Mouse (Mus musculus): ENCODE results near the gene Fam151a.
A peak's percentile ranks its signal among the peaks of the same experiment; 100 is the strongest.
"Not testable (repeated sequence)": the region's sequence is repeated elsewhere in the genome, so short reads cannot be mapped to it uniquely, and the experiment has no call there.

Gene Fam151a

GRCm38 (mm10) chr4:106776998-106777397, 43.3 kb downstream of the Fam151a start:
- no peak for DNase-seq (ENCODE audit: low read depth)

GRCm38 (mm10) chr4:106778116-106778788, 44.6 kb downstream of the Fam151a start:
- DNase-seq (ENCODE audit: low read depth): peak; percentile 100

GRCm38 (mm10) chr4:106780045-106780444, 46.4 kb downstream of the Fam151a start:
- DNase-seq (ENCODE audit: low read depth): peak; percentile 86

- DNase-seq (ENCODE audit: low read depth): peak; percentile 56
Measured at GRCm38 (mm10) chr4:106783137-106783536, 49.4 kb downstream of the Fam151a start.

- DNase-seq (ENCODE audit: low read depth): no peak
Measured at GRCm38 (mm10) chr4:106784806-106785205, 51.1 kb downstream of the Fam151a start.

GRCm38 (mm10) chr4:106785345-106785744, 51.7 kb downstream of the Fam151a start:
- no peak for DNase-seq (ENCODE audit: low read depth)

GRCm38 (mm10) chr4:106785753-106786540, 52.3 kb downstream of the Fam151a start:
- peak; percentile 66 for DNase-seq (ENCODE audit: low read depth)

- DNase-seq (ENCODE audit: low read depth): peak; percentile 80
Measured at GRCm38 (mm10) chr4:106787830-106788229, 54.1 kb downstream of the Fam151a start.

GRCm38 (mm10) chr4:106788627-106789026, 54.9 kb downstream of the Fam151a start:
- no peak for DNase-seq (ENCODE audit: low read depth)

- DNase-seq (ENCODE audit: low read depth): peak; percentile 65
Measured at GRCm38 (mm10) chr4:106789705-106790104, 56.0 kb downstream of the Fam151a start.

- DNase-seq (ENCODE audit: low read depth): not testable (repeated sequence)
Measured at GRCm38 (mm10) chr4:106790218-106790617, 56.5 kb downstream of the Fam151a start.

- no peak for DNase-seq (ENCODE audit: low read depth)
Measured at GRCm38 (mm10) chr4:106790938-106791337, 57.2 kb downstream of the Fam151a start.

GRCm38 (mm10) chr4:106792276-106792675, 58.6 kb downstream of the Fam151a start:
- DNase-seq (ENCODE audit: low read depth): no peak

GRCm38 (mm10) chr4:106793826-106794225, 60.1 kb downstream of the Fam151a start:
- not testable (repeated sequence) for DNase-seq (ENCODE audit: low read depth)

GRCm38 (mm10) chr4:106794247-106794646, 60.6 kb downstream of the Fam151a start:
- no peak for DNase-seq (ENCODE audit: low read depth)

- no peak for DNase-seq (ENCODE audit: low read depth)
Measured at GRCm38 (mm10) chr4:106795289-106795688, 61.6 kb downstream of the Fam151a start.
